12 mouse cellular contexts compared by ENCODE assay signal in genomic region chr5:114323105-114323790, GRCm38 (mm10). TPM values are rescaled to one million over a fixed set of nuclear protein-coding genes. Genes with fewer than 3 reads are reported as not detected.
DNase-seq lines count a peak whose midpoint lies in the region; ATAC-seq lines count a peak whose summit lies in the region.
"Had no signal": no experiment of that assay in that cellular context is flagged by ENCODE, and none has a peak within 500 bp of the region (broad histone marks: within the 10 kb centered on the region; RNA-seq: fewer than 3 reads in every experiment).

No protein-coding gene starts in this region.

- no peak for ATAC-seq in forebrain, embryonic 14.5 days
- no peak for ATAC-seq in forebrain, embryonic 13.5 days
- no peak for ATAC-seq in neural tube, embryonic 12.5 days (ENCODE audit: low FRiP score, low read depth)
- ATAC-seq in neural tube, embryonic 13.5 days (ENCODE audit: low read depth): no peak
- no peak for ATAC-seq in hindbrain, embryonic 16.5 days

- H3K9ac ChIP-seq in forebrain, embryonic 14.5 days (ENCODE audit: low read length): no peak overlapping the region
- no peak overlapping the region for H3K9ac ChIP-seq in forebrain, embryonic 13.5 days
- H3K9ac ChIP-seq in neural tube, embryonic 12.5 days: no peak overlapping the region
- H3K9ac ChIP-seq in neural tube, embryonic 13.5 days: no peak overlapping the region
- H3K9ac ChIP-seq in hindbrain, embryonic 16.5 days (ENCODE audit: low read depth, low read length): no peak overlapping the region
- H3K9ac ChIP-seq: limb, embryonic 15.5 days had no signal

- H3K4me3 ChIP-seq in forebrain, embryonic 14.5 days (ENCODE audit: low read depth, low read length): no peak overlapping the region
- H3K4me3 ChIP-seq in forebrain, embryonic 13.5 days: no peak overlapping the region
- no peak overlapping the region for H3K4me3 ChIP-seq in neural tube, embryonic 12.5 days
- no peak overlapping the region for H3K4me3 ChIP-seq in neural tube, embryonic 13.5 days
- H3K4me3 ChIP-seq in hindbrain, embryonic 16.5 days (ENCODE audit: low read length): no peak overlapping the region
- H3K4me3 ChIP-seq: limb, embryonic 15.5 days had no signal

- H3K27ac ChIP-seq in forebrain, embryonic 14.5 days (ENCODE audit: low read depth, low read length): no peak overlapping the region
- no peak overlapping the region for H3K27ac ChIP-seq in forebrain, embryonic 13.5 days
- no peak overlapping the region for H3K27ac ChIP-seq in neural tube, embryonic 12.5 days
- no peak overlapping the region for H3K27ac ChIP-seq in neural tube, embryonic 13.5 days (replicated peaks)
- H3K27ac ChIP-seq in hindbrain, embryonic 16.5 days (ENCODE audit: low read depth, low read length): no peak overlapping the region
- H3K27ac ChIP-seq: limb, embryonic 15.5 days had no signal

- no peaks in the 10 kb centered on the region for H3K27me3 ChIP-seq in forebrain, embryonic 14.5 days (replicated peaks; ENCODE audit: control insufficient read depth, insufficient read depth, low read length)
- no peaks in the 10 kb centered on the region for H3K27me3 ChIP-seq in forebrain, embryonic 13.5 days
- no peaks in the 10 kb centered on the region for H3K27me3 ChIP-seq in neural tube, embryonic 12.5 days (replicated peaks)
- no peaks in the 10 kb centered on the region for H3K27me3 ChIP-seq in neural tube, embryonic 13.5 days
- H3K27me3 ChIP-seq in hindbrain, embryonic 16.5 days (replicated peaks; ENCODE audit: control insufficient read depth, insufficient read depth, low read length): no peaks in the 10 kb centered on the region
- H3K27me3 ChIP-seq: limb, embryonic 15.5 days had no signal

- H3K36me3 ChIP-seq in forebrain, embryonic 14.5 days (ENCODE audit: control insufficient read depth, insufficient read depth, low read length): no peaks in the 10 kb centered on the region
- H3K36me3 ChIP-seq in forebrain, embryonic 13.5 days (ENCODE audit: poor library complexity, severe bottlenecking): no peaks in the 10 kb centered on the region
- no peaks in the 10 kb centered on the region for H3K36me3 ChIP-seq in neural tube, embryonic 12.5 days
- no peaks in the 10 kb centered on the region for H3K36me3 ChIP-seq in neural tube, embryonic 13.5 days
- H3K36me3 ChIP-seq in hindbrain, embryonic 16.5 days (ENCODE audit: control insufficient read depth, insufficient read depth, low read length): no peaks in the 10 kb centered on the region
- H3K36me3 ChIP-seq: limb, embryonic 15.5 days; midbrain, embryonic 10.5 days had no signal

- DNase-seq in forebrain, embryonic 14.5 days (ENCODE audit: low spot score): no peak
- no peak for DNase-seq in neural tube, embryonic 10.5 days (ENCODE audit: extremely low spot score, low spot score)
- peak; percentile 61 for DNase-seq in thymus, postnatal 4 days
- DNase-seq in gastrocnemius, postnatal 4 days (ENCODE audit: low spot score in 2 of 2): no peak

- WGBS in forebrain, embryonic 14.5 days: 59% methylated on average over 25 of the region's 25 CpGs
- 62% methylated on average over 23 of the region's 25 CpGs for WGBS in forebrain, embryonic 13.5 days
- WGBS in neural tube, embryonic 12.5 days: 61% methylated on average over 25 of the region's 25 CpGs
- 67% methylated on average over 25 of the region's 25 CpGs for WGBS in neural tube, embryonic 13.5 days
- 62% methylated on average over 25 of the region's 25 CpGs for WGBS in hindbrain, embryonic 16.5 days

- H3K4me2 ChIP-seq in forebrain, embryonic 14.5 days (ENCODE audit: low read length): peak overlapping the region; percentile 1; the same call in 1 of the 2 replicates
- no peak overlapping the region for H3K4me2 ChIP-seq in forebrain, embryonic 13.5 days
- 0 out of 2 replicates have a peak overlapping the region, but pooled peaks have one; percentile 34 for H3K4me2 ChIP-seq in neural tube, embryonic 12.5 days (replicated peaks)
- peak overlapping the region; percentile 33; the same call in 1 of the 2 replicates for H3K4me2 ChIP-seq in neural tube, embryonic 13.5 days
- no peak overlapping the region for H3K4me2 ChIP-seq in hindbrain, embryonic 16.5 days (ENCODE audit: low read length)
- H3K4me2 ChIP-seq: limb, embryonic 15.5 days had no signal

- H3K4me1 ChIP-seq in forebrain, embryonic 14.5 days (ENCODE audit: control insufficient read depth, insufficient read depth, low read length): no peaks in the 10 kb centered on the region
- 0 out of 2 replicates have a peak, but pooled peaks cover 3% of the 10 kb centered on the region for H3K4me1 ChIP-seq in forebrain, embryonic 13.5 days
- peaks cover 6% of the 10 kb centered on the region; the same call in 1 of the 2 replicates for H3K4me1 ChIP-seq in neural tube, embryonic 12.5 days
- H3K4me1 ChIP-seq in neural tube, embryonic 13.5 days (replicated peaks): peaks cover 16% of the 10 kb centered on the region
- no peaks in the 10 kb centered on the region for H3K4me1 ChIP-seq in hindbrain, embryonic 16.5 days (ENCODE audit: control insufficient read depth, insufficient read depth, low read depth, low read length)

- no peaks in the 10 kb centered on the region for H3K9me3 ChIP-seq in forebrain, embryonic 14.5 days (replicated peaks; ENCODE audit: control insufficient read depth, low read length)
- no peaks in the 10 kb centered on the region for H3K9me3 ChIP-seq in forebrain, embryonic 13.5 days (replicated peaks)
- H3K9me3 ChIP-seq in neural tube, embryonic 12.5 days: no peaks in the 10 kb centered on the region
- no peaks in the 10 kb centered on the region for H3K9me3 ChIP-seq in neural tube, embryonic 13.5 days
- H3K9me3 ChIP-seq in hindbrain, embryonic 16.5 days (ENCODE audit: control insufficient read depth, low read length): no peaks in the 10 kb centered on the region
- H3K9me3 ChIP-seq: limb, embryonic 15.5 days; midbrain, embryonic 10.5 days had no signal

RNA-seq across cellular contexts. Expression of gene Myo1h, which starts 34.3 kb away (rescaled TPM):
- 0.36 and 0.64 TPM in 2 replicates for polyA plus RNA-seq in forebrain, embryonic 14.5 days (2014; fragmentation: Nextera tagmentation; extraction: Ambion mirVana)
- polyA plus RNA-seq in forebrain, embryonic 13.5 days (2015; fragmentation: Nextera tagmentation; extraction: Ambion mirVana): 0.56 and 0.62 TPM in 2 replicates
- 0.75 and 0.91 TPM in 2 replicates for polyA plus RNA-seq in neural tube, embryonic 12.5 days (2016; fragmentation: Nextera tagmentation; extraction: Ambion mirVana)
- 0.38 and 0.59 TPM in 2 replicates for polyA plus RNA-seq in neural tube, embryonic 13.5 days (2015; fragmentation: Nextera tagmentation; extraction: Ambion mirVana)
- polyA plus RNA-seq in hindbrain, embryonic 16.5 days (2015; fragmentation: Nextera tagmentation; extraction: Ambion mirVana): 0.85 and 1.0 TPM in 2 replicates
- total RNA-seq in gastrocnemius, postnatal 4 days (2021): under 1 TPM; 0.34 to 0.57 TPM
- polyA plus RNA-seq: adrenal gland, adult 2 months had no signal

RNA-seq across cellular contexts. Expression of gene Foxn4, which starts 49.6 kb away (rescaled TPM):
- polyA plus RNA-seq in forebrain, embryonic 14.5 days (2014; fragmentation: Nextera tagmentation; extraction: Ambion mirVana): 0.09 and 0.14 TPM in 2 replicates
- 0.12 and 0.31 TPM in 2 replicates for polyA plus RNA-seq in forebrain, embryonic 13.5 days (2015; fragmentation: Nextera tagmentation; extraction: Ambion mirVana)
- polyA plus RNA-seq in neural tube, embryonic 12.5 days (2016; fragmentation: Nextera tagmentation; extraction: Ambion mirVana): 0.62 and 1.2 TPM in 2 replicates
- 0.25 and 0.32 TPM in 2 replicates for polyA plus RNA-seq in neural tube, embryonic 13.5 days (2015; fragmentation: Nextera tagmentation; extraction: Ambion mirVana)
- 0.11 and 0.29 TPM in 2 replicates for polyA plus RNA-seq in hindbrain, embryonic 16.5 days (2015; fragmentation: Nextera tagmentation; extraction: Ambion mirVana)
- under 1 TPM in 1 of 2 experiments, not detected in 1; 0.15 TPM for total RNA-seq in gastrocnemius, postnatal 4 days (2021)
- total RNA-seq: adrenal gland, adult 2 months had no signal
- polyA plus RNA-seq: adrenal gland, adult 2 months; C2C12; limb, embryonic 15.5 days had no signal

RNA-seq across cellular contexts. Expression of gene Kctd10, which starts 57.1 kb away (rescaled TPM):
- 87.6 and 88.4 TPM in 2 replicates for polyA plus RNA-seq in forebrain, embryonic 14.5 days (2014; fragmentation: Nextera tagmentation; extraction: Ambion mirVana)
- polyA plus RNA-seq in forebrain, embryonic 13.5 days (2015; fragmentation: Nextera tagmentation; extraction: Ambion mirVana): 81.3 and 89.7 TPM in 2 replicates
- polyA plus RNA-seq in neural tube, embryonic 12.5 days (2016; fragmentation: Nextera tagmentation; extraction: Ambion mirVana): 93.2 and 99.8 TPM in 2 replicates
- polyA plus RNA-seq in neural tube, embryonic 13.5 days (2015; fragmentation: Nextera tagmentation; extraction: Ambion mirVana): 73.0 and 82.3 TPM in 2 replicates
- 59.3 and 70.1 TPM in 2 replicates for polyA plus RNA-seq in hindbrain, embryonic 16.5 days (2015; fragmentation: Nextera tagmentation; extraction: Ambion mirVana)
- total RNA-seq in gastrocnemius, postnatal 4 days (2021): 10 to 100 TPM; 38.0 to 40.7 TPM

RNA-seq across cellular contexts. Expression of gene Ube3b, which starts 57.2 kb away (rescaled TPM):
- polyA plus RNA-seq in forebrain, embryonic 14.5 days (2014; fragmentation: Nextera tagmentation; extraction: Ambion mirVana): 35.9 and 43.1 TPM in 2 replicates
- polyA plus RNA-seq in forebrain, embryonic 13.5 days (2015; fragmentation: Nextera tagmentation; extraction: Ambion mirVana): 34.0 and 41.7 TPM in 2 replicates
- polyA plus RNA-seq in neural tube, embryonic 12.5 days (2016; fragmentation: Nextera tagmentation; extraction: Ambion mirVana): 53.8 and 55.0 TPM in 2 replicates
- 40.3 and 42.5 TPM in 2 replicates for polyA plus RNA-seq in neural tube, embryonic 13.5 days (2015; fragmentation: Nextera tagmentation; extraction: Ambion mirVana)
- 36.7 and 45.4 TPM in 2 replicates for polyA plus RNA-seq in hindbrain, embryonic 16.5 days (2015; fragmentation: Nextera tagmentation; extraction: Ambion mirVana)
- 10 to 100 TPM; 54.2 to 59.3 TPM for total RNA-seq in gastrocnemius, postnatal 4 days (2021)

Comparison
In these comparisons a context has a peak if more than half of its experiments do, and no peak if none do; other contexts are left out.
1. H3K4me2 ChIP-seq: peak in forebrain, embryonic 14.5 days (single experiment), neural tube, embryonic 12.5 days (single experiment) and neural tube, embryonic 13.5 days (single experiment); none in forebrain, embryonic 13.5 days (single experiment) and hindbrain, embryonic 16.5 days (single experiment).